Mouse (Mus musculus): Measurements from ENCODE around the gene Ypel2. TPM values are rescaled to one million over a fixed set of nuclear protein-coding genes. Genes with fewer than 3 reads are reported as not detected.

Ypel2 gene
- total and polyA plus RNA-seq, 3 experiments = 0.23 to 0.52 TPM; not detected in 1

GRCm38 (mm10) chr11:86945058-86945457 is 48.4 kb downstream of the Ypel2 start:
- peaks cover 0 to 14% of the 10 kb centered on the region in 2 experiments; a peak in 2 of 4 replicates for H3K36me3 ChIP-seq (ENCODE audit: control insufficient read depth in 1 of 2, insufficient read depth in 2 of 2, low read length in 2 of 2)
- H3K79me2 ChIP-seq (ENCODE audit: control insufficient read depth, insufficient read depth, low read length, poor library complexity) = no peaks in the 10 kb centered on the region
- H3K27me3 ChIP-seq (ENCODE audit: control insufficient read depth in 1 of 2, insufficient read depth in 2 of 2, low read length in 2 of 2) = no peaks in the 10 kb centered on the region
- H3K9ac ChIP-seq (ENCODE audit: control insufficient read depth, low read depth, low read length, poor library complexity, severe bottlenecking) = no peak overlapping the region
- H3K9me3 ChIP-seq (replicated peaks; ENCODE audit: insufficient read depth, low read length) = no peaks in the 10 kb centered on the region
- no peak overlapping the region for H3K27ac ChIP-seq (ENCODE audit: control insufficient read depth, low read depth, low read length)
- peaks cover 10 to 17% of the 10 kb centered on the region in 2 experiments for H3K4me1 ChIP-seq (ENCODE audit: control insufficient read depth in 1 of 2, insufficient read depth in 2 of 2, low read length in 2 of 2)
- no peak for DNase-seq (ENCODE audit: low read depth, low spot score)
- H3K4me3 ChIP-seq (ENCODE audit: control insufficient read depth in 1 of 2, insufficient read depth in 1 of 2, low read depth in 2 of 2, low read length in 2 of 2) = no peak overlapping the region
- no peak for TF ChIP-seq GABPA (IDR thresholded peaks at IDR 0.05; ENCODE audit: low read depth, low read length)
- TF ChIP-seq ELF1 (IDR thresholded peaks at IDR 0.05; ENCODE audit: low read depth, low read length) = no peak
- no peak for TF ChIP-seq MAX (IDR thresholded peaks at IDR 0.05; ENCODE audit: low read length)
- TF ChIP-seq HCFC1 (IDR thresholded peaks at IDR 0.05; ENCODE audit: low read depth, low read length) = no peak
- no peak for TF ChIP-seq EP300 (IDR thresholded peaks at IDR 0.05; ENCODE audit: low read depth in 1 of 2, low read length in 2 of 2)
- no peak for TF ChIP-seq POLR2AphosphoS5 (IDR thresholded peaks at IDR 0.05; ENCODE audit: borderline replicate concordance, low read depth, low read length)
- no peak for TF ChIP-seq POLR2A (IDR thresholded peaks at IDR 0.05; ENCODE audit: control insufficient read depth in 1 of 2, insufficient read depth in 1 of 2, low read depth in 1 of 2, low read length in 2 of 2, poor library complexity in 1 of 2)

GRCm38 (mm10) chr11:86944539-86944938 is 49.0 kb downstream of the Ypel2 start:
- H3K4me1 ChIP-seq (ENCODE audit: control insufficient read depth in 1 of 2, insufficient read depth in 2 of 2, low read length in 2 of 2) = peaks cover 10 to 17% of the 10 kb centered on the region in 2 experiments
- DNase-seq (ENCODE audit: low read depth, low spot score) = no peak

GRCm38 (mm10) chr11:86941904-86942303 is 51.6 kb downstream of the Ypel2 start:
- DNase-seq (ENCODE audit: low read depth, low spot score) = peak; percentile 85
- peaks cover 10 to 17% of the 10 kb centered on the region in 2 experiments for H3K4me1 ChIP-seq (ENCODE audit: control insufficient read depth in 1 of 2, insufficient read depth in 2 of 2, low read length in 2 of 2)
- no peaks in the 10 kb centered on the region for H3K27me3 ChIP-seq (ENCODE audit: control insufficient read depth in 1 of 2, insufficient read depth in 2 of 2, low read length in 2 of 2)
- H3K9me3 ChIP-seq (replicated peaks; ENCODE audit: insufficient read depth, low read length) = no peaks in the 10 kb centered on the region
- no peaks in the 10 kb centered on the region for H3K79me2 ChIP-seq (ENCODE audit: control insufficient read depth, insufficient read depth, low read length, poor library complexity)
- H3K27ac ChIP-seq (ENCODE audit: control insufficient read depth, low read depth, low read length) = peak overlapping the region; percentile 10; the same call in 1 of the 2 replicates
- H3K4me3 ChIP-seq (ENCODE audit: control insufficient read depth in 1 of 2, insufficient read depth in 1 of 2, low read depth in 2 of 2, low read length in 2 of 2) = peak overlapping the region; percentile 12 to 29; a peak in 3 of 4 replicates
- peaks cover 0 to 14% of the 10 kb centered on the region in 2 experiments; a peak in 2 of 4 replicates for H3K36me3 ChIP-seq (ENCODE audit: control insufficient read depth in 1 of 2, insufficient read depth in 2 of 2, low read length in 2 of 2)
- peak overlapping the region; percentile 16 for H3K9ac ChIP-seq (ENCODE audit: control insufficient read depth, low read depth, low read length, poor library complexity, severe bottlenecking)
- TF ChIP-seq TCF12 (IDR thresholded peaks at IDR 0.05; ENCODE audit: low read depth, low read length) (peak; percentile 44; the same call in 1 of the 2 replicates), MYB (IDR thresholded peaks at IDR 0.05; ENCODE audit: low read depth, low read length) (no peak), E2F4 (IDR thresholded peaks at IDR 0.05; ENCODE audit: borderline replicate concordance, low read depth, low read length) (no peak), MAX (IDR thresholded peaks at IDR 0.05; ENCODE audit: low read length) (peak; percentile 92), SMC3 (IDR thresholded peaks at IDR 0.05; ENCODE audit: low read depth, low read length) (no peak), UBTF (IDR thresholded peaks at IDR 0.05; ENCODE audit: borderline replicate concordance, insufficient read depth, low read depth, low read length) (no peak), RCOR1 (IDR thresholded peaks at IDR 0.05; ENCODE audit: low read depth, low read length) (peak; percentile 25; the same call in 1 of the 2 replicates), TAL1 (IDR thresholded peaks at IDR 0.05; ENCODE audit: low read length) (no peak), BHLHE40 (IDR thresholded peaks at IDR 0.05; ENCODE audit: borderline replicate concordance, low read depth, low read length) (peak; percentile 93), POLR2A (IDR thresholded peaks at IDR 0.05; ENCODE audit: control insufficient read depth in 1 of 2, insufficient read depth in 1 of 2, low read depth in 1 of 2, low read length in 2 of 2, poor library complexity in 1 of 2) (peak in 1 of 2 experiments; percentile 62; a peak in 2 of 4 replicates), KAT2A (conservative IDR thresholded peaks at IDR 0.05; ENCODE audit: low read depth, low read length) (no peak), MAZ (IDR thresholded peaks at IDR 0.05; ENCODE audit: low read depth, low read length) (no peak), JUND (IDR thresholded peaks at IDR 0.05; ENCODE audit: low read depth, low read length) (no peak), EP300 (IDR thresholded peaks at IDR 0.05; ENCODE audit: low read depth in 1 of 2, low read length in 2 of 2) (peak; percentile 36 to 58; a peak in 3 of 4 replicates), GABPA (IDR thresholded peaks at IDR 0.05; ENCODE audit: low read depth, low read length) (no peak)

More at GRCm38 (mm10) chr11:86944539-86944938, 49.0 kb downstream of the Ypel2 start:
- Histone ChIP-seq H3K36me3 (ENCODE audit: control insufficient read depth in 1 of 2, insufficient read depth in 2 of 2, low read length in 2 of 2) (peaks cover 0 to 14% of the 10 kb centered on the region in 2 experiments; a peak in 2 of 4 replicates), H3K9ac (ENCODE audit: control insufficient read depth, low read depth, low read length, poor library complexity, severe bottlenecking) (no peak overlapping the region), H3K27ac (ENCODE audit: control insufficient read depth, low read depth, low read length) (no peak overlapping the region), H3K27me3 (ENCODE audit: control insufficient read depth in 1 of 2, insufficient read depth in 2 of 2, low read length in 2 of 2) (no peaks in the 10 kb centered on the region), H3K4me3 (ENCODE audit: control insufficient read depth in 1 of 2, insufficient read depth in 1 of 2, low read depth in 2 of 2, low read length in 2 of 2) (no peak overlapping the region), H3K79me2 (ENCODE audit: control insufficient read depth, insufficient read depth, low read length, poor library complexity) (no peaks in the 10 kb centered on the region), H3K9me3 (replicated peaks; ENCODE audit: insufficient read depth, low read length) (no peaks in the 10 kb centered on the region)
- TF ChIP-seq E2F4 (IDR thresholded peaks at IDR 0.05; ENCODE audit: borderline replicate concordance, low read depth, low read length) (no peak), CHD1 (IDR thresholded peaks at IDR 0.05; ENCODE audit: low read depth, low read length) (no peak), MYB (IDR thresholded peaks at IDR 0.05; ENCODE audit: low read depth, low read length) (no peak), ZC3H11A (IDR thresholded peaks at IDR 0.05; ENCODE audit: low read depth, low read length) (no peak), POLR2A (IDR thresholded peaks at IDR 0.05; ENCODE audit: control insufficient read depth in 1 of 2, insufficient read depth in 1 of 2, low read depth in 1 of 2, low read length in 2 of 2, poor library complexity in 1 of 2) (no peak), ETS1 (IDR thresholded peaks at IDR 0.05; ENCODE audit: low read depth, low read length) (no peak), ZMIZ1 (IDR thresholded peaks at IDR 0.05; ENCODE audit: low read depth, low read length) (no peak), ZKSCAN1 (IDR thresholded peaks at IDR 0.05; ENCODE audit: low read depth, low read length) (no peak), MAX (IDR thresholded peaks at IDR 0.05; ENCODE audit: low read length) (no peak), SMC3 (IDR thresholded peaks at IDR 0.05; ENCODE audit: low read depth, low read length) (no peak), SIN3A (IDR thresholded peaks at IDR 0.05; ENCODE audit: low read length) (no peak), TCF12 (IDR thresholded peaks at IDR 0.05; ENCODE audit: low read depth, low read length) (no peak), MEF2A (IDR thresholded peaks at IDR 0.05; ENCODE audit: extremely low read depth, insufficient replicate concordance, low read depth, low read length, poor library complexity, severe bottlenecking) (no peak), RCOR1 (IDR thresholded peaks at IDR 0.05; ENCODE audit: low read depth, low read length) (no peak), MAFK (IDR thresholded peaks at IDR 0.05; ENCODE audit: borderline replicate concordance, low read depth, low read length) (no peak), CHD2 (IDR thresholded peaks at IDR 0.05; ENCODE audit: low read length) (no peak), USF2 (IDR thresholded peaks at IDR 0.05; ENCODE audit: borderline replicate concordance in 1 of 2, insufficient read depth in 1 of 2, low read depth in 1 of 2, low read length in 2 of 2) (no peak)
